Mouse (Mus musculus): ENCODE measurements around the gene Alkbh8.
A peak's percentile ranks its signal among the peaks of the same experiment; 100 is the strongest.
"Not testable (repeated sequence)": the region's sequence is repeated elsewhere in the genome, so short reads cannot be mapped to it uniquely, and the experiment has no call there.

Alkbh8 gene

GRCm38 (mm10) chr9:3334962-3335767 is at the start of gene Alkbh8:
Gene Alkbh8, plus strand, starts transcription at chr9:3335140.
- DNase-seq: peak; percentile 76 to 77

- no peak for DNase-seq
Observed at GRCm38 (mm10) chr9:3309292-3309836, 25.6 kb upstream of the Alkbh8 start.

- no peak for DNase-seq
Observed at GRCm38 (mm10) chr9:3310016-3310415, 24.9 kb upstream of the Alkbh8 start.

GRCm38 (mm10) chr9:3327342-3328053 is 7.4 kb upstream of the Alkbh8 start:
- not testable (repeated sequence) for DNase-seq

DNA sequence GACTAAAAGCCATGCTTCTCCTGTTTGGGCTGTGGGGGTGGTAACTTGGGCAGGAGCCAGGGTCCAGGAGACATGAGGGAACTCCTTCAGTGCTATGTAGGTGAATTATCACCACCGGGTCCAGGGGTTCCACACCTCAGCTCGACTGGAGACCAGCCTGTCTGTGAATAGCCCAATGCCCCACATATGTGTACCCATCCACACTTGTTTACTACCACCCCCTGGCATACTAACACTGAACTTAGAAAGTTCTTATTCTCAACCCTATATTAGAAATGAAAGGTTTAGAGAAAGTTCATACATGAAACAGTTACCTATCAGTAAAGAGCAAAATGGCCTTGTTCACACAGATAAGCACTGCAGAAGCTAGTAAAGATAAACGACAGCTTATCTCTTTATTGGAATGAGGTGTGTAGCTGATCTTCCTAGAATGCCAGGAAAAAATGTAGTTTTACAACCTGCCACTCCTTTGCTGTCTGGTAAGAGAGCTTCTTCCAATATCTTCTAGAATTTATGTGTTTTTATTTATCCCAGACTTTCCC is 6.8 kb upstream of the Alkbh8 start:
- DNase-seq: no peak

DNA sequence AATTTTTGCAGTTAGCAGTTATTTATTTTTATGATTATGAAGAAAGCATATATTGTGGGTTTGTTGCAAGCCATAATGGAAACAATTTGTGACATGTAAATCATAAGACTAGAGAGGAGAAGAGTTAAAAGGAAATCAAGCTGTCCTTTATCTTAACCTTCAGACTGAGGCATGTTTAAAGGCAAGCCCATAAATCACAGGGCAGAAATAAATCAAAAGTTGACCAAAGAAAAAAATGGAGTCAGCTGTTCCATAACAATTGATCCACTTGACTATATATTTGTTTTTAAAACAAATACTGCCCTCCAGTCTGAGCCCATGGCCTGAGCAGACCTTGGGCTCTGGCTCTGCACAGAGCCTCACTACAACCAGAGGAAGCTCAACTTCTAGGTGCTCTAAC is 4.6 kb upstream of the Alkbh8 start:
- DNase-seq: no peak

DNA sequence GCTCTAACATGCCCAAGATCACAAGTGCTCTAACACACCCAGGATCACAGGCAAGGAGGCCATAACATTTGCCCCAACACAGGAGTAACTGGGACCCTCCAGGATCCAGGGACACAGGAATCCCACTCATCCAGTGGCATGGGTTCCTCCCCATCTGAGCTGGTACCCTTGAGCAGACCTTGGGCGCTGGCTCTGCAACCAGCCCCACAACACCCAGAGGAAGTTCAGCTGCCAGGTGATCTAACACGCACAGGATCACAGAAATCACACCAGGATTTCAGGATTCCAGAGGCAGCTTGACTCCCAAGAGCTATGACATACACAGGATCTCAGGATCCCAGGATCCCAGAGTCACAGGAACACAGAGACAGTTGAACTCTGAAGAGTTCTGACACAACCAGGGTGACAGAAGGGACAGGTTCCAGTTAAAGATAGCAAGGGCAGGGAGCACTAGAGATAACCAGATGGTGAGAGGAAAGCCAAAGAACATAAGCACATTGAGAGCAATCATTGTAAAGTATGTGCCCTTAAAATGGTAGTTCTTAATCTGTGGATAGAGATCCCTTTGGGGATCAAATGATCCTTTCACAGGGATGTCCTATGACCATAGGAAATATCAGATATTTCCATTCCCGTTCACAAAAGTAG is 4.1 kb upstream of the Alkbh8 start:
- no peak for DNase-seq

- no peak for DNase-seq
Observed at GRCm38 (mm10) chr9:3336661-3337060, 1.7 kb downstream of the Alkbh8 start.

DNA sequence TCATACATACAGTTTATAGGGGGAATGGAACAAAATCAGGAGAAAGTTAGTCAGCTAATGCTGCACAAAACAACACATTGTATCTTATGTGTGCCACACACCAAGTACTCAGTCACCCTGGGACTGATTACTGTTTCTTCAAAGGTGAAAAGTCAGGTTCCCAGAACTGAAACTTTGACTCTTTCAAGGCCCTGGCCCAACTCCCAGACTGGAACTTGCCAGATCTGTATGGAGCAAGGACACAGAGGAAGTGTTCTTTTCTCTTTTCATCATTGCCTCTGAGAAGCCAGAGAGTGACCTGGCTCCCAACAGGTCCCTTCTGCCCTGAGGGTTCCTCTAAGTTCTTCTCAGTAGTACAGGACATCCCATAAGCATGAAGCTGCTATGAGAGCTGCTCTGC is 10.2 kb downstream of the Alkbh8 start:
- DNase-seq: no peak

DNA sequence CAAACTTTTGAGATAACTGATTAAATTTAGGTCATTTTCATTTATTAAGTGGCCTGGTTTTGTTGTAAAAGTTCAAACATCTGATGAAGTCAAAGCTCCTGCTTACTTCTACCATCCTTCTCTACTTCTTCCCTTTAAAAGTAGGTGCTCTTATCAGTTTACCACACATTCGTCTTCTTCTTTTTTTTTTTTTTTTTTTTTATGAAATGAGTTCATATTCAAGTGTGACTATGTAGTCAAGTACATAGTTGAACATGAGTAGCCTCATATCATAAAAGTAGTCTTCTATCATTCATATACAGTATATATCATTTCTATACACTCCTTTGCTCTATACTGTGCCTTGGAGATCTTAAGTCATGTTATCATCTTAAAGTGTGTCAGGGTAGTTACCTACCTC is 11.0 kb downstream of the Alkbh8 start:
- DNase-seq: no peak

GRCm38 (mm10) chr9:3350056-3350455 is 15.1 kb downstream of the Alkbh8 start:
- no peak for DNase-seq

DNA sequence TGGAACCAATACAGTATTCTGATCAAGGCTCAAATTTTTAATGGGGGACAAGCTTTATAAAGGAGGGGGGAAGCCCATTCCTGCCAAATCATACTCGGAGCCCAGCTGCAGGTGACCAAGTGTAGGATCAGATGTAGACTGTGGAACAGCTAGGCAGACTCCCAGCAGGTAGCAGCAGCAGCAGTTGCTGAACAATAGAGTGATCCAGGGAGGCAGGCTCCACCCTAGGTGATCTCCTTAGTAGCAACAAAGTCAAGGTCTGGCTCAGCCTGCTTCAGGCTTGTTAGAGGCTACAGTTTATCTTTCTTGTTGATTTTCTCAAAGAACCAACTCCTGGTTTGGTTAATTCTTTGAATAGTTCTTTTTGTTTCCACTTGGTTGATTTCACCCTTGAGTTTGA is 41.4 kb downstream of the Alkbh8 start:
- DNase-seq: not testable (repeated sequence)

DNA sequence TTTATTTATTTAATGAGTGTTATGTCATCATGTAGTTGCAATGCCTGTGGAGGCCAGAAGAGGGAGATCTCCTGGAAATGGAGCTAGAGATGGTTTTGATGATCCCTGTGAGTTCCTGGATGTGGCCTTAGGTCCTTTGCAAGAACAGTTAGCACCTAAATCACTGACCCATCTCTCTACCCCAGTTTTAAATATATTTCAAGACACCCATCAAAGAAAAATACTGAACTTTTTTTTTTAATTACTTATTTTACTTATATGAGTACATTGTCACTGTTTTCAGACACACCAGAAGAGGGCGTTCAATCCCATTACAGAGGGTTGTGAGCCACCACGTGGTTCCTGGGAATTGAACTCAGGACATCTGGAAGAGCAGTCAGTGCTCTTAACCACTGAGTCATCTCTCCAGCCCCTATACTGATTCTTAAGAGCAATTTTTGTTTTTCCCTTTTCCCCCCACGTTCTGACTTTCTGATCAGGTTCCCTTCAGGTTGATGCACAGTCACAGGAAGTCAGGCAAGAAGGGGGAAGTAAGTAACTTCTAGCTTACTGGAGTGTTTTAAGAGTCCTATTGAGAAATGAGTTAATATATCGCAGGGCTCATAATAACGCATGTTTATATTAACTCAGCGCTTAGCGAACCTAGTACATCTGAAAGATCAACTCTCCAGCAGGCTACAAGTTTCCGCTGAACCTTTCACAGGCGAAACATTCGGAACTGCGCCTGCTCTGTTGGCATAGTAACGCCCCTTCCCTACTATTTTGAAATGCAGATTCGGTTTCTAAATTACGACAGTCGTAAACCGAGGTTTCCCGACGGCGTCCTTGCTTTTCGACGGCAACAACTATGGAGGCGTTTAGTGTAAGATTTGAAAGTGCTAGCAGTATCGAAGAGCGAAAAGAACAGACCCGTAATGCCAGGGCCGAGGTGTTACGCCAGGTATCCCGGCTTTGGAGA is 68.6 kb downstream of the Alkbh8 start, which contains the start of gene Cwf19l2:
Gene Cwf19l2 (plus strand): TSS at position 342 of the 958 bp plus-strand sequence.
- peak; percentile 85 to 89 for DNase-seq

- peak in 1 of 2 experiments; percentile 11 for DNase-seq
Observed at GRCm38 (mm10) chr9:3404372-3404771, 69.4 kb downstream of the Alkbh8 start.

DNA sequence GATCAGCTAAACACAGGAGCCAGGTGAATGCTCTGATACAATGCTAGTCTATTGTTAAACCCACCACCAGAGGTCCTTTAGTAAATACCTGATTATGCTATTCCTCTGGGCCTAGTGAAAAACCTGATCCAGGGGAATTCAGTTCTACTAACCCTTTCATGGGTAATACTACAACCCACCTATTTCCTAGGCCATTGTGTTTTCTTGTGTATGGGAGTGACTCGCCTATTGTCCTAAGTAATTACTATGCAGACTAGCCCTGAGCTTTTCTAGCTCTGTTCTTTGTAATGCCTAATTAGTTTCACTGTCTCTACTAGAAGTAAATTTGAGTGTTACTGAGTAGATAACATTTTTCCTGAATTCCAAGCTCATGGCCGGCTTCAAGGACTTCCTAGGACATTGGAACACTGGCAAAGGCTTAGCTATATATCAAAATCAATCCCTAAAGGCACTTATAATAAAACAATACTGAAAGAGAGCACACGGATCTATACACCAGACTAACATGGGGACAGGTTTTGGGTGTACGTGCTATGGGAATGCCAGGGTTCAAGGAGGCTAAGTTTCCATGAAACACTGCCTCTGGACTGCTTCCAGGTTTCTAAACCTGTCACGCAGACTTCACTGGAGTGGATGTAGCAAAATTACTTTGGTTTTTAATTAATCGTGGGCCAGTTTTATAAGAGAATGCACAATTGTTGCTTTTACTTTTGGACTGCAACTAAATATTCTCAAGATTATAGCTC is 104.8 kb downstream of the Alkbh8 start:
- not testable (repeated sequence) for DNase-seq

All from lung, adult 18-20 months (tissue).